Mouse (Mus musculus) CH12.LX (cell line): Measurements from ENCODE around the gene Focad. TPM values are rescaled to one million over a fixed set of nuclear protein-coding genes. Genes with fewer than 3 reads are reported as not detected.

ENCODE experiments used
- DNase-seq: peaks from one replicate; pipeline ENCODE4 v3.0.0-alpha.2; 2013; ENCODE audit errors: extremely low read depth
- H3K27ac ChIP-seq: 2 replicates; pipeline ENCODE4 v1.5.1; 2012; ENCODE audit warnings: low read depth, mild to moderate bottlenecking, control low read depth, moderate library complexity; ENCODE audit not compliant: insufficient read depth
- H3K27me3 ChIP-seq: replicated peaks from 2 replicates; pipeline ENCODE3; 2012; ENCODE audit warnings: inconsistent platforms
- H3K36me3 ChIP-seq, 2 experiments: replicated peaks in 1 of 2; 2 replicates each; pipeline versions ENCODE3 to v1.6.1; 2012; ENCODE audit warnings: inconsistent platforms in 1 of 2, low read length in 1 of 2, mild to moderate bottlenecking in 1 of 2, mixed read lengths in 1 of 2, moderate library complexity in 1 of 2; ENCODE audit not compliant: control insufficient read depth in 1 of 2, insufficient read depth in 1 of 2
- H3K4me1 ChIP-seq, 2 experiments: 2 replicates each; pipeline ENCODE4 v1.6.1; 2012; ENCODE audit warnings: inconsistent platforms in 1 of 2, moderate library complexity in 1 of 2; ENCODE audit not compliant: insufficient read depth in 2 of 2, control insufficient read depth in 1 of 2
- H3K4me2 ChIP-seq: 2 replicates; pipeline ENCODE4 v1.6.1; 2012; ENCODE audit warnings: low read depth, mild to moderate bottlenecking, control low read depth; ENCODE audit not compliant: poor library complexity, insufficient read depth, severe bottlenecking
- H3K4me3 ChIP-seq, 3 experiments: fragments of 150-350 bp in 1 of 3; sonication (generic) in 1 of 3; replicated peaks in 1 of 3; 2 replicates each; pipeline versions ENCODE3 to v1.5.1; 2011 to 2012; ENCODE audit warnings: low read depth in 2 of 3, low read length in 2 of 3, mild to moderate bottlenecking in 2 of 3, moderate library complexity in 2 of 3, control low read depth in 1 of 3, improper control_type of control experiment in 1 of 3, inconsistent platforms in 1 of 3, mixed read lengths in 1 of 3; ENCODE audit not compliant: poor library complexity in 1 of 3
- H3K79me2 ChIP-seq: replicated peaks from 2 replicates; pipeline ENCODE4 v1.6.1; 2012; ENCODE audit warnings: mild to moderate bottlenecking, moderate library complexity; ENCODE audit not compliant: control insufficient read depth, poor library complexity, insufficient read depth, severe bottlenecking; ENCODE audit errors: extremely low read depth
- H3K9ac ChIP-seq: 2 replicates; pipeline ENCODE4 v1.6.1; 2012; ENCODE audit warnings: low read depth, mild to moderate bottlenecking, control low read depth, moderate library complexity; ENCODE audit not compliant: insufficient read depth
- H3K9me3 ChIP-seq: replicated peaks from 2 replicates; pipeline ENCODE3; 2012; ENCODE audit warnings: low read length, inconsistent platforms, mixed read lengths
- CTCF ChIP-seq, 2 experiments: IDR thresholded peaks in 1 of 2; conservative IDR thresholded peaks in 1 of 2; 2 replicates each; pipeline ENCODE4 v1.5.1; 2011 to 2012; ENCODE audit warnings: low read depth in 2 of 2, low read length in 2 of 2, improper control_type of control experiment in 1 of 2, inconsistent platforms in 1 of 2, mild to moderate bottlenecking in 1 of 2, moderate library complexity in 1 of 2
- E2F4 ChIP-seq: IDR thresholded peaks from 2 replicates; pipeline ENCODE4 v1.6.1; 2011; ENCODE audit warnings: low read depth, low read length, improper control_type of control experiment; ENCODE audit not compliant: insufficient replicate concordance
- EP300 ChIP-seq: IDR thresholded peaks from 2 replicates; pipeline ENCODE4 v1.6.1; 2011; ENCODE audit warnings: low read length, improper control_type of control experiment
- IRF4 ChIP-seq: IDR thresholded peaks from 2 replicates; pipeline ENCODE4 v1.6.1; 2014; ENCODE audit warnings: low read depth, mild to moderate bottlenecking, inconsistent platforms, low read length, improper control_type of control experiment
- JUN ChIP-seq: IDR thresholded peaks from 2 replicates; pipeline ENCODE4 v1.6.1; 2011; ENCODE audit warnings: low read depth, mild to moderate bottlenecking, low read length, improper control_type of control experiment, moderate library complexity; ENCODE audit not compliant: insufficient read depth
- KAT2A ChIP-seq: IDR thresholded peaks from 2 replicates; pipeline ENCODE4 v1.6.1; 2012; ENCODE audit warnings: low read length, improper control_type of control experiment, inconsistent platforms; ENCODE audit not compliant: insufficient replicate concordance
- MAFK ChIP-seq: IDR thresholded peaks from 2 replicates; pipeline ENCODE4 v1.6.1; 2011; ENCODE audit warnings: low read length, improper control_type of control experiment; ENCODE audit not compliant: insufficient replicate concordance
- MAZ ChIP-seq: IDR thresholded peaks from 2 replicates; pipeline ENCODE4 v1.6.1; 2012; ENCODE audit warnings: low read depth, mild to moderate bottlenecking, inconsistent platforms, low read length, improper control_type of control experiment, moderate library complexity
- MEF2A ChIP-seq: IDR thresholded peaks from 2 replicates; pipeline ENCODE4 v1.6.1; 2014; ENCODE audit warnings: low read depth, mild to moderate bottlenecking, inconsistent platforms, low read length, improper control_type of control experiment, borderline replicate concordance
- MYC ChIP-seq: IDR thresholded peaks from 2 replicates; pipeline ENCODE4 v1.6.1; 2011; ENCODE audit warnings: low read depth, mild to moderate bottlenecking, improper control_type of control experiment, low read length
- POLR2A ChIP-seq: IDR thresholded peaks from 2 replicates; pipeline ENCODE4 v1.6.1; 2011; ENCODE audit warnings: low read depth, mild to moderate bottlenecking, improper control_type of control experiment, low read length
- RCOR1 ChIP-seq: conservative IDR thresholded peaks from 2 replicates; pipeline ENCODE4 v1.6.1; 2012; ENCODE audit warnings: low read depth, mild to moderate bottlenecking, inconsistent platforms, low read length, improper control_type of control experiment
- SIN3A ChIP-seq: IDR thresholded peaks from 2 replicates; pipeline ENCODE4 v1.6.1; 2012; ENCODE audit warnings: low read length, improper control_type of control experiment, inconsistent platforms
- TBP ChIP-seq: conservative IDR thresholded peaks from 2 replicates; pipeline ENCODE4 v1.6.1; 2011; ENCODE audit warnings: low read depth, low read length, improper control_type of control experiment
- TCF12 ChIP-seq: IDR thresholded peaks from 2 replicates; pipeline ENCODE4 v1.6.1; 2014; ENCODE audit warnings: low read depth, mild to moderate bottlenecking, inconsistent platforms, low read length, improper control_type of control experiment
- UBTF ChIP-seq: IDR thresholded peaks from 2 replicates; pipeline ENCODE4 v1.6.1; 2012; ENCODE audit warnings: low read depth, mild to moderate bottlenecking, inconsistent platforms, low read length, improper control_type of control experiment, moderate library complexity
- USF1 ChIP-seq: IDR thresholded peaks from 2 replicates; pipeline ENCODE4 v1.6.1; 2014; ENCODE audit warnings: low read depth, mild to moderate bottlenecking, inconsistent platforms, low read length, improper control_type of control experiment
- ZC3H11A ChIP-seq: IDR thresholded peaks from 2 replicates; pipeline ENCODE4 v1.6.1; 2012; ENCODE audit warnings: low read depth, mild to moderate bottlenecking, inconsistent platforms, low read length, improper control_type of control experiment
- ZKSCAN1 ChIP-seq: IDR thresholded peaks from 2 replicates; pipeline ENCODE4 v1.6.1; 2012; ENCODE audit warnings: low read depth, inconsistent platforms, low read length, improper control_type of control experiment, borderline replicate concordance
- ZMIZ1 ChIP-seq: IDR thresholded peaks from 2 replicates; pipeline ENCODE4 v1.6.1; 2012; ENCODE audit warnings: low read depth, mild to moderate bottlenecking, inconsistent platforms, low read length, improper control_type of control experiment
- dilution Hi-C: fragments of 300-500 bp; cut with MboI; formaldehyde crosslinking; loops from 2 replicates; pipeline ENCODE4 v1.14.3; 2020; ENCODE audit warnings: low sequenced_read_pairs; ENCODE audit not compliant: extremely low pct_unique_long_range_greater_than_20kb, extremely low pct_ligation_motif_present
- in situ Hi-C: fragments of 300-500 bp; cut with MboI; formaldehyde crosslinking; loops from 3 replicates; pipeline ENCODE4 v1.14.3; 2019; ENCODE audit warnings: low sequenced_read_pairs, low pct_ligation_motif_present, low pct_unique_long_range_greater_than_20kb, mixed read lengths
- polyA plus RNA-seq: library from polyadenylated mRNA; unstranded; fragments of >175 nt; gene quantifications from 2 replicates; pipeline ENCODE4 v1.2.1, GENCODE M21; 2012; ENCODE audit warnings: low read depth; ENCODE audit not compliant: insufficient read length
- total RNA-seq, 2 experiments: library from RNA; depleted of rRNA; stranded (reverse); fragments of 300-350 nt in 1 of 2; fragments of >200 nt in 1 of 2; gene quantifications; 2 replicates each; pipeline ENCODE4 v1.2.3; 2012 to 2014

Focad gene
- total and polyA plus RNA-seq, 3 experiments = 17.3 to 18.9 (median 18.2) TPM

DNA sequence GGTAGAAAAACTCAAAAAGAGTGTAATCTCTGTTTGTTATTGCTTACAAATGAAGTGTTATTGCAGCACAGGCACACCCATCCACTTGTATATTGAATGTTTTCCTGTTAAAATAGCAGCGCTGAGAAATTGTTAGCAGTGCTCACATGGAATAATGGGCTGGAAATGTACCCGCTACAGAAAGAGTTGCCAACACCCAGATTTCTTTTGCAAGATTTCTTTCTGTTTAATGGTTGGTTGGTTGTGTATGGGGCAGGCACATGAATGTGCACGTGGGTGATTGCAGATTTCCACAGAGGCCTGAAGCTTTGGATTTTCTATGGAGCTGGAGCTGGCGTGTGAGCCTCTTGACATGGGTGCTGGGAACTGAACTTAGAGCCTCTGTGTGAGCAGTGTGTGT, 151.1 kb downstream of the Focad start:
- DNase-seq = no peak
- TF ChIP-seq EP300 (no peak), TBP (no peak), CTCF (conservative IDR thresholded peaks at IDR 0.05 in 1 of 2, IDR thresholded peaks at IDR 0.05 in 1 of 2; ENCODE audit: low read depth in 2 of 2, low read length in 2 of 2) (no peak), POLR2A (no peak), USF1 (no peak), MEF2A (no peak), IRF4 (no peak), ZC3H11A (no peak), RCOR1 (no peak), SIN3A (no peak), MAZ (no peak), UBTF (no peak), KAT2A (no peak), TCF12 (no peak)
- Histone ChIP-seq H3K4me1 (no peaks in the 10 kb centered on the region), H3K27ac (no peak overlapping the region), H3K4me3 (no peak overlapping the region), H3K9ac (no peak overlapping the region), H3K27me3 (no peaks in the 10 kb centered on the region), H3K36me3 (peaks cover 0 to 5% of the 10 kb centered on the region in 2 experiments), H3K79me2 (no peaks in the 10 kb centered on the region), H3K9me3 (no peaks in the 10 kb centered on the region), H3K4me2 (no peak overlapping the region)
- dilution Hi-C loops (no loop called here), in situ Hi-C loops (no loop called here)

DNA sequence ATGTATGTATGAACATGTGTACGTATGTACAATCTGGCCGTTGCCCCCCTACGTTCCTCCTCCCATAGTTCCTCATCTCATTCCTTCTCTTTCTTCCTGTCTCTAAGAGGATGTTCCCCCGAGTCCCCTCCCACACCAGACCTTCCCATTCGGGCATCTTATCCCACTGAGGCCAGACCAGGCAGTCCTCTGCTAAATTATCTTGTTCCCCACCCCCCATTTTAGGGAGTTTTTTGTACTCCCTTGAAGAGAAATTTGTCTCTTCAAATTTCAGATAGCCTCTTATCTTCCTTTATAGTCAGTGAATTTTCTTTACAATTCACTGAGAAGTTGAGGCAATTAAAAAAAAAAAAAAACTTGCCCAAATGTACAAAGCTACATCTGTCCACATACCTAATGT, 166.9 kb downstream of the Focad start:
- H3K9ac ChIP-seq = no peak overlapping the region
- no peaks in the 10 kb centered on the region for H3K79me2 ChIP-seq
- H3K4me2 ChIP-seq = no peak overlapping the region
- in situ Hi-C loops (no loop called here), dilution Hi-C loops (no loop called here)
- H3K27me3 ChIP-seq = no peaks in the 10 kb centered on the region
- TF ChIP-seq ZMIZ1 = no peak
- no peak for TF ChIP-seq MAFK
- no peak for TF ChIP-seq ZC3H11A
- no peak for TF ChIP-seq MYC
- no peak for TF ChIP-seq E2F4
- no peak for TF ChIP-seq MEF2A
- TF ChIP-seq JUN = no peak
- TF ChIP-seq ZKSCAN1 = no peak
- H3K36me3 ChIP-seq = no peaks in the 10 kb centered on the region
- no peak overlapping the region for H3K4me3 ChIP-seq
- no peaks in the 10 kb centered on the region for H3K9me3 ChIP-seq
- DNase-seq = no peak
- H3K27ac ChIP-seq = no peak overlapping the region
- H3K4me1 ChIP-seq = no peaks in the 10 kb centered on the region
